Mouse (Mus musculus) heart, adult 2 months (tissue): ENCODE measurements around the gene Wls.

Experiments
- CTCF ChIP-seq: fragments of 200-600 bp; IDR thresholded peaks from 2 replicates; pipeline ENCODE4 v1.8.1; 2022; ENCODE audit warnings: antibody characterized with exemption, mild to moderate bottlenecking, moderate library complexity
- EP300 ChIP-seq: fragments of 200-500 bp; IDR thresholded peaks from 2 replicates; pipeline ENCODE4 v1.6.1; 2011; ENCODE audit warnings: low read depth, low read length, control low read depth; ENCODE audit not compliant: insufficient read depth
- POLR2A ChIP-seq: fragments of 200-500 bp; IDR thresholded peaks from 2 replicates; pipeline ENCODE4 v1.6.1; 2011; ENCODE audit warnings: mild to moderate bottlenecking, low read depth, low read length, control low read depth; ENCODE audit not compliant: insufficient read depth

DNA sequence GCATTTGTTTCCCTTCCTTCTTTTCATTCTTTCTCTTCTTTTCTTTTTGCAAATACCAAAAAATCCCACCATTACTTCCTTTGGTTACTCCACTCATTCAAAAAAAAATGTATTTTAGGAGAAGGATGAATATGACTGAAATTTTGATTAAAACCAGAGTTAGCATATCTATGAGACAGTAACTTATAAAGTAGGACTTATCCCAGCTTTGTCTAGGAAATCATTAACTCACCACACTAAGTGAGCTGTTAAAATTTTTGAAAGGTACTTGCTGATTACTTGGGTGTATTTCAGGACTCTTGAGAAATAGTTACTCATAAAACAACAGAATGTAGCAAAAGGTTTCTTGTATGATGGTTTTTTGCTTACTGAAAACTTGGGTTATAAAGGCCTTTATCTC, 8.7 kb downstream of the Wls start:
- TF ChIP-seq CTCF (no peak), EP300 (no peak), POLR2A (no peak)
